Mouse (Mus musculus): ENCODE results near the gene Gm17482. TPM values are rescaled to one million over a fixed set of nuclear protein-coding genes. Genes with fewer than 3 reads are reported as not detected.
"Not testable (repeated sequence)": the region's sequence is repeated elsewhere in the genome, so short reads cannot be mapped to it uniquely, and the experiment has no call there.

Gm17482 gene
- polyA plus RNA-seq, 1 experiment from 2014 or later, result not detected

DNA sequence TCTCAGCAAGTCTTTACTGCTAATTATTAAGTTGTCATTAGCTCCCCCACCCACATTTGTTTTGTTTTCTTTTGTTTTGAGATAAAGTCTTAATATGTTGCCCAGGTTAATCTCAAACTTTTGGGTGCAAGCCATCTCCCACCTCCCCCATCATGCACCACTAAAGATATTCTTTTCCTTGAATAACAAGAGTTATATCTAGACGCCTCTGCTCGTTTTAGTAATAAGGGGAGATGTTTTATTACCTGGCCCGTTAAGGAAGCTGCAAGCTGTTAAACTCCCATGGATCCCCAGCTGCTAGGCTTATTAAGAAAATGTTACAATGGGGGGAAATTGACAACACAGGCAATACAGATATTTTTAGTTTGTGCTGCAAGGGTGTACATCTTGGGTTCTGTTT lies 3.4 kb downstream of the Gm17482 start:
- Histone ChIP-seq H3K27me3 (ENCODE audit: insufficient read depth, poor library complexity, severe bottlenecking) (peaks cover 62% of the 10 kb centered on the region), H3K4me1 (no peaks in the 10 kb centered on the region), H3K27ac (no peak overlapping the region), H3K4me3 (no peak overlapping the region), H3K9me3 (no peaks in the 10 kb centered on the region), H3K36me3 (no peaks in the 10 kb centered on the region)
- WGBS, result 67% methylated on average over 3 of the region's 3 CpGs
- DNase-seq (ENCODE audit: low spot score), result no peak

DNA sequence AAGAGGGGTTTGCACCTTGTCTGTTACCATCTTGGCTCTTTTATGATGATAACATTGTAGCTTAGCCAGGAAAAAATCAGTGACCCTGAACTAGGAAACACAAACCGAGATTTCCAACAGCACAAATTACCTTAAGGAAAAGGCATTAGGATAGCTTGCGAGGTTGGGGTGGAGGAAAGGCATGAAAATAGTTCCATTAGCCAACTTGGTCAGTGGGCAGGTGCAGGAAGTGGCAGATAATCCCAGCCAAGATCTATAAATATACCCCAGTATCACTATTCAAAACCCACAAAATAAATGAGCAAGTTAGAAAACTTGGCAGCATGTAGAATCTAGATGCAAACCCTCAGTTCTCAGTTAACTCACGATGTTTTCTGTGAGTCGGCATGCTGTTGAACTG lies 4.7 kb downstream of the Gm17482 start:
- H3K4me3 ChIP-seq, result no peak overlapping the region
- H3K4me1 ChIP-seq, result no peaks in the 10 kb centered on the region
- peaks cover 71% of the 10 kb centered on the region for H3K27me3 ChIP-seq (ENCODE audit: insufficient read depth, poor library complexity, severe bottlenecking)
- 71% methylated on average over 4 of the region's 4 CpGs for WGBS
- no peak overlapping the region for H3K27ac ChIP-seq
- H3K9me3 ChIP-seq, result no peaks in the 10 kb centered on the region
- H3K36me3 ChIP-seq, result no peaks in the 10 kb centered on the region
- no peak for DNase-seq (ENCODE audit: low spot score)

DNA sequence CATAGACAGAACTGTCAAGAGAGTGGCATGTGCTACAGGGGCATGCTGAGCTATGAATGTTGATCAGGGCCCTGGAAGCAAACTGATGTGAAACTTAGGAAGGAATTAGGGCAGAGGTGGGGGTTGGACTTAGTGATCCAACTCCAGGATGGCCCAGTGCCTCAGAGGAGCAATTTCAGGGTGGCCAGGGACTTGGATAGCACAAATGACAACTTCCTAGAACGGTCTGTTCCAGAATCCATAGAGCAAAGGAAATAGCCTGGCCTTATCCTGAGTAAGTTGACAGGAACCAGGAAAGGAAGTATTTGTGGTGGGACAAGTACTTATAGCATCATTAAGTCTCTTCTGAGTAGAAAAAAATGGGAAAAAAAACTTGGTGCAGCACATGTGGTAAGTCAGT lies 5.4 kb downstream of the Gm17482 start:
- Histone ChIP-seq H3K36me3 (no peaks in the 10 kb centered on the region), H3K4me3 (no peak overlapping the region), H3K27me3 (ENCODE audit: insufficient read depth, poor library complexity, severe bottlenecking) (peaks cover 78% of the 10 kb centered on the region), H3K27ac (no peak overlapping the region), H3K4me1 (no peaks in the 10 kb centered on the region), H3K9me3 (no peaks in the 10 kb centered on the region)
- WGBS, result 79% methylated on average over 1 of the region's 1 CpGs
- DNase-seq (ENCODE audit: low spot score), result no peak

GRCm38 (mm10) chr6:115238031-115239027 lies 11.2 kb downstream of the Gm17482 start:
- no peak for DNase-seq (ENCODE audit: low spot score)
- H3K27me3 ChIP-seq (ENCODE audit: insufficient read depth, poor library complexity, severe bottlenecking), result peaks cover 78% of the 10 kb centered on the region

GRCm38 (mm10) chr6:115239335-115239734 lies 12.2 kb downstream of the Gm17482 start:
- Histone ChIP-seq H3K27me3 (ENCODE audit: insufficient read depth, poor library complexity, severe bottlenecking) (peaks cover 78% of the 10 kb centered on the region), H3K4me1 (peaks cover 15% of the 10 kb centered on the region; the same call in 1 of the 2 replicates), H3K9me3 (no peaks in the 10 kb centered on the region), H3K36me3 (no peaks in the 10 kb centered on the region), H3K4me3 (no peak overlapping the region), H3K27ac (no peak overlapping the region)
- DNase-seq (ENCODE audit: low spot score), result no peak
- WGBS, result 81% methylated on average over 7 of the region's 7 CpGs

More at GRCm38 (mm10) chr6:115238031-115239027, 11.2 kb downstream of the Gm17482 start:
- no peak overlapping the region for H3K4me3 ChIP-seq
- peaks cover 15% of the 10 kb centered on the region; the same call in 1 of the 2 replicates for H3K4me1 ChIP-seq
- H3K36me3 ChIP-seq, result no peaks in the 10 kb centered on the region
- 82% methylated on average over 9 of the region's 9 CpGs for WGBS
- H3K27ac ChIP-seq, result no peak overlapping the region
- no peaks in the 10 kb centered on the region for H3K9me3 ChIP-seq

DNA sequence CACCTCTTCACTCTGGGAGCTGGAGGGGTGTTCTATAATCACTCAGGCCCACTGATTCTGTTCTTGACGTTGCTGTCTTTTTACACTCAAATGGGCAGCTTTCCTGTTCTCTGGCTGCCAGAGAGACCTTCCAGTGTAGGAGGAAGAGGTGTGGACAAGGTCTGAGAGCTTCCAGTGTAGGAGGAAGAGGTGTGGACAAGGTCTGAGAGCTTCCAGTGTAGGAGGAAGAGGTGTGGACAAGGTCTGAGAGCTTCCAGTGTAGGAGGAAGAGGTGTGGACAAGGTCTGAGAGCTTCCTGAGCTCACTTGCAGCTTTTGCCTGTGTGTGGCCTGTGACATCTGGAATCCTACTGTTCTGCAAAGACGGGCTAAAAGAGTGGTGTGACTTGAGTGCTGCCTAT lies 13.3 kb downstream of the Gm17482 start:
- H3K27me3 ChIP-seq (ENCODE audit: insufficient read depth, poor library complexity, severe bottlenecking), result peaks cover 78% of the 10 kb centered on the region
- 12% methylated on average over 2 of the region's 2 CpGs for WGBS
- not testable (repeated sequence) for H3K36me3 ChIP-seq; H3K9me3 ChIP-seq; DNase-seq (ENCODE audit: low spot score); H3K4me3 ChIP-seq; H3K27ac ChIP-seq
- H3K4me1 ChIP-seq, result peaks cover 15% of the 10 kb centered on the region; the same call in 1 of the 2 replicates

DNA sequence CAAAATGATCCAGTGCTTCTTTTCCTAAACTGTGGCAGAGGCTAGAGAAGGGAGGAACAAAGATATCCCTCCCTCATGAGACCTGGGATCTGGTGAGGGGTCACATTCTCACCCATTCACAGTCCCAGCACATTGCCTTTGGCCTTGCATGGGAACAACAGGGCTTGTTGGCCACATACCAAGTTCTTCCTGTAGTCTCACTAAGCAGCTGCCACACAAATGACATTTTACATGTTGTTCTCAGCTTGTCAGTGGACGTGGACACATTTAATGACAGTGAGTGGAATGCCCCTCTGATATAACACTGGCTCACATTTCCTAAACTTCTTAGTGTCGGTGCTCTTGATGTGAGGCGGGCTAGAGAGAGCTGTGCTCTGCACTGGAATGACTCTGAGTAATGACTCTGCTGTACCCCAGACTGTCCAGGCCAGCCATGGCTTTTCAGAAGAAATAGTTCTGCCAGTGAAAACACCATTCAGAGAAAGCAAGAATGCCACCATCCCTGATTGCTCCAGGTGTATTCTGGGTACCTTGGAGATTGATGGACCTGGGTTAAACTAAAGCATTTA lies 14.1 kb downstream of the Gm17482 start:
- Histone ChIP-seq H3K27ac (no peak overlapping the region), H3K4me1 (peaks cover 15% of the 10 kb centered on the region; the same call in 1 of the 2 replicates), H3K27me3 (ENCODE audit: insufficient read depth, poor library complexity, severe bottlenecking) (peaks cover 78% of the 10 kb centered on the region), H3K4me3 (no peak overlapping the region), H3K9me3 (no peaks in the 10 kb centered on the region), H3K36me3 (no peaks in the 10 kb centered on the region)
- no peak for DNase-seq (ENCODE audit: low spot score)
- WGBS, result 48% methylated on average over 3 of the region's 3 CpGs

GRCm38 (mm10) chr6:115241939-115242338 lies 14.8 kb downstream of the Gm17482 start:
- Histone ChIP-seq H3K4me1 (peaks cover 15% of the 10 kb centered on the region; the same call in 1 of the 2 replicates), H3K27me3 (ENCODE audit: insufficient read depth, poor library complexity, severe bottlenecking) (peaks cover 78% of the 10 kb centered on the region), H3K9me3 (no peaks in the 10 kb centered on the region), H3K27ac (no peak overlapping the region), H3K36me3 (no peaks in the 10 kb centered on the region), H3K4me3 (no peak overlapping the region)
- no peak for DNase-seq (ENCODE audit: low spot score)
- WGBS, result 86% methylated on average over 3 of the region's 3 CpGs

DNA sequence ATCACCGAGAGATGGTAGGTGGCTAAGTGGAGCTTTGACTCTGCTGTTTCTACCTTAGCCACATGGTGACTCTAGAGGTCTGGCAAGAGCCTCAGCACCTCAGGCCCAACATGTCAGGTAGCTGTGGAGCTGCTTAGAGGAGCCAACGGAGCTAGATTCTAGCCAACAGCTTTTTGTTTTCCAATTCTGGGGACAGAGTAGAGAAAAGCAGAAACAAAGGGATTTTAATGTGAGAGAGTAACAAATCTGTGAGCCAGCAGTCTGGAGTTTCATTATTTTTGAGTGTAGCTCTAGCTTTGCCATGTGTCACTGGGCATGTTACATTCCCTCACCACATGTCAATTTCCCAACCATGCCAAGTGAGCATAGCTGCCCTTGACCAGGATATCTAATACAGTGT lies 17.1 kb downstream of the Gm17482 start:
- no peak for DNase-seq (ENCODE audit: low spot score)
- WGBS, result 62% methylated on average over 2 of the region's 2 CpGs
- Histone ChIP-seq H3K4me1 (peaks cover 15% of the 10 kb centered on the region; the same call in 1 of the 2 replicates), H3K27me3 (ENCODE audit: insufficient read depth, poor library complexity, severe bottlenecking) (peaks cover 78% of the 10 kb centered on the region), H3K27ac (no peak overlapping the region), H3K36me3 (no peaks in the 10 kb centered on the region), H3K9me3 (no peaks in the 10 kb centered on the region), H3K4me3 (no peak overlapping the region)

- H3K27ac ChIP-seq, result no peak overlapping the region
- H3K4me3 ChIP-seq, result no peak overlapping the region
- H3K9me3 ChIP-seq, result no peaks in the 10 kb centered on the region
- H3K36me3 ChIP-seq, result no peaks in the 10 kb centered on the region
- peaks cover 89% of the 10 kb centered on the region for H3K27me3 ChIP-seq (ENCODE audit: insufficient read depth, poor library complexity, severe bottlenecking)
- WGBS, result 58% methylated on average over 3 of the region's 3 CpGs
- H3K4me1 ChIP-seq, result 0 out of 2 replicates have a peak, but pooled peaks cover 10% of the 10 kb centered on the region
- DNase-seq (ENCODE audit: low spot score), result no peak
These were observed 18.4 kb downstream of the Gm17482 start for GRCm38 (mm10) chr6:115245500-115246058.

- Histone ChIP-seq H3K4me3 (peak overlapping the region; percentile 34), H3K27ac (no peak overlapping the region), H3K9me3 (no peaks in the 10 kb centered on the region), H3K36me3 (no peaks in the 10 kb centered on the region), H3K4me1 (peaks cover 15% of the 10 kb centered on the region), H3K27me3 (ENCODE audit: insufficient read depth, poor library complexity, severe bottlenecking) (peaks cover 100% of the 10 kb centered on the region)
- 4% methylated on average over 13 of the region's 13 CpGs for WGBS
- no peak for DNase-seq (ENCODE audit: low spot score)
These were observed 24.4 kb downstream of the Gm17482 start for GRCm38 (mm10) chr6:115251531-115251985.

DNA sequence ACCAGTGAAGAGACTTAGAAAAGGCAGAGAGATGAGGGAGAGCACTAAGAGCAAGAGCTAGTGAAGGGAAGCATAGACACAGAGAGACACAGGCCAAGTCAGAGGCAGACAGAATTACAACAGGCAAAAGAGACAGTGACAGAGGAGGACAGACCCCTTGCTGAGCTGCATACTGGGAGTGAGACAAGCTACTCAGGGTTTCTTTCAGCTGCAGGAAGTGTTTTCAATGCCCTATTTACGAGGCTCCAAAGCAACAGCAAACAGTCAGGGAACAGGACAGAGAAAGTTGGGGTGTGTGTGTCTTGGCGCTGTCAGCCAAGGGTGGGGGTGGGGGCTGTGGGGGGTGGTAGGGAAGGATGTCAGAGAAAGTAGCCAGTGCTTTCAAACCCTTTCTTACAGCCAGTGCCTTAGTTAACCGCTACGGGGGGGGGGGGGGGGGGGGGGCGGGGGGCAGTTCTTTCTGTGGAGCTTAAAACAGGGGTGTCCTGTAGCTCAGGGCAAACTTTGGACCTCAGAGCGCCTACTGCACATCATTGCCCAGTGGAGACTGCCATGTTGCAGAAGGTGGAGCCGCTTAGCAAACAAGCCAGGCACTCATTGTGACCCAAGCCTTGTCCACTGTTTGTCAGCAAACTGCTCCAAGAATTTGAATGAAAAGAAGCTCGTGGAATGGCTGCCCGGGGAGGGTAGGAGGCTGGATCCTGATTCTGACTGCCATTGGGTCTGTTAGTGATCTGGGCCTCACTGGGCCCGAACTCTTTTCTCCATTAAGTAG lies 25.1 kb downstream of the Gm17482 start, which contains the start of gene Timp4:
TSS of gene Timp4 (minus strand) at position 107 of the 775 bp plus-strand sequence.
- no peak within 1 kb of the TSS for H3K27ac ChIP-seq
- H3K9me3 ChIP-seq, result no peaks in the 10 kb centered on the region
- WGBS, result 30% methylated on average over 7 of the region's 10 CpGs
- H3K4me3 ChIP-seq, result peak within 1 kb of the TSS; percentile 34
- no peak for DNase-seq (ENCODE audit: low spot score)
- H3K4me1 ChIP-seq, result peaks cover 15% of the 10 kb centered on the region
- peaks cover 100% of the 10 kb centered on the region for H3K27me3 ChIP-seq (ENCODE audit: insufficient read depth, poor library complexity, severe bottlenecking)
- H3K36me3 ChIP-seq, result no peaks in the 10 kb centered on the region
